Mouse (Mus musculus) liver, adult 2 months (tissue): ENCODE results near the gene Helb.

Experiments
- CTCF ChIP-seq: fragments of 200-500 bp; IDR thresholded peaks from 2 replicates; pipeline ENCODE4 v1.5.1; 2011; ENCODE audit warnings: low read depth, low read length, control low read depth
- POLR2A ChIP-seq: fragments of 200-500 bp; IDR thresholded peaks from 2 replicates; pipeline ENCODE4 v1.6.1; 2011; ENCODE audit warnings: low read length, control low read depth; ENCODE audit not compliant: insufficient read depth; ENCODE audit errors: extremely low read depth

GRCm38 (mm10) chr10:120124801-120125464 is 12.1 kb upstream of the Helb start:
- TF ChIP-seq CTCF = peak; percentile 80
- TF ChIP-seq POLR2A = no peak
